Mouse (Mus musculus) neural tube, embryonic 14.5 days (tissue): ENCODE measurements at regions not wholly inside any gene's neighbourhood (a gene's known extent, or its start where the extent isn't known, plus 50 kb on each side); places are given as distances from the start of the nearest gene placed in this dataset.

Experiments
- ATAC-seq: fragments of 200-750 bp; cut with Nextera tagmentation; 2 replicates; pipeline ENCODE4 v1.8.0; 2017; ENCODE audit warnings: low read depth, mild to moderate bottlenecking, moderate TSS enrichment, moderate library complexity
- H3K27ac ChIP-seq: fragments of 300-500 bp; sonication (generic); 2 replicates; pipeline ENCODE4 v1.5.1; 2014; ENCODE audit warnings: low read depth, mild to moderate bottlenecking, control low read depth, low read length, moderate library complexity, mixed read lengths
- H3K27me3 ChIP-seq: fragments of 300-500 bp; sonication (generic); 2 replicates; pipeline ENCODE4 v1.6.1; 2014; ENCODE audit warnings: low read length; ENCODE audit not compliant: control insufficient read depth, insufficient read depth
- H3K36me3 ChIP-seq: fragments of 300-500 bp; sonication (generic); 2 replicates; pipeline ENCODE4 v1.6.1; 2014; ENCODE audit warnings: low read length, mixed read lengths; ENCODE audit not compliant: control insufficient read depth, insufficient read depth
- H3K4me1 ChIP-seq: fragments of 300-500 bp; sonication (generic); 2 replicates; pipeline ENCODE4 v1.6.1; 2014; ENCODE audit warnings: low read length; ENCODE audit not compliant: control insufficient read depth, insufficient read depth
- H3K4me2 ChIP-seq: fragments of 300-500 bp; sonication (generic); 2 replicates; pipeline ENCODE4 v1.6.1; 2014; ENCODE audit warnings: mild to moderate bottlenecking, low read depth, low read length, control low read depth
- H3K4me3 ChIP-seq: fragments of 300-500 bp; sonication (generic); 2 replicates; pipeline ENCODE4 v1.5.1; 2014; ENCODE audit warnings: low read depth, low read length, control low read depth, mixed read lengths
- H3K9ac ChIP-seq: fragments of 300-500 bp; sonication (generic); replicated peaks from 2 replicates; pipeline ENCODE4 v1.6.1; 2014; ENCODE audit warnings: low read depth, mild to moderate bottlenecking, control low read depth, low read length, mixed read lengths
- H3K9me3 ChIP-seq: fragments of 300-500 bp; sonication (generic); 2 replicates; pipeline ENCODE4 v1.6.1; 2016; ENCODE audit warnings: low read length; ENCODE audit not compliant: control insufficient read depth
- WGBS: fragments of 180-500 bp; shearing (Covaris S2); extraction: QIAGEN DNeasy Blood & Tissue Kit; methylation state at CpG from one replicate; pipeline ENCODE4 v1.1.7; 2014; 5-methylcytosine and 5-hydroxymethylcytosine counted together

DNA sequence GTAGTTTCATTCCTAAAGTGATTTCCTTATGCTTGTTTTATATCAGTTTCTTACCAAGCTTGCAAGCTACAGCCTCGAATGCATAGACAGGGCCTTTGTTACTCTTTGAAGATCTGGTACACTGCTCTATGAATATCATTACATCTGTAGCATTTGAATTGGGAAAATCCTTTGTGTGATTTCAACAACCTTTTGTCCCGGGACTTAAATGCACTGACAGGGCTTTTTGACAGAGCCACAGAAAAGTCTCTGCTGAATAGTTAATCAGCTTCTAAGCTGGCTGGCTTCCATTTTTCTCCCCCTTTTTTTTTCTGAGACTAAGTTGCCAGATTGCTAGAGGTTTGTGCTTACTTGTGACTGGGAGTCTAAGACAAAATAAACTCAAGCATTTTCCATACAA, 80.2 kb downstream of the Ednrb start:
- Histone ChIP-seq H3K27me3 (no peaks in the 10 kb centered on the region), H3K4me3 (no peak overlapping the region), H3K9ac (no peak overlapping the region), H3K9me3 (no peaks in the 10 kb centered on the region), H3K36me3 (no peaks in the 10 kb centered on the region), H3K4me2 (no peak overlapping the region), H3K27ac (0 out of 2 replicates have a peak overlapping the region, but pooled peaks have one; percentile 13), H3K4me1 (no peaks in the 10 kb centered on the region)
- WGBS = 20% methylated on average over 2 of the region's 2 CpGs
- ATAC-seq = 0 out of 2 replicates have a peak, but pooled peaks have one; percentile 38

DNA sequence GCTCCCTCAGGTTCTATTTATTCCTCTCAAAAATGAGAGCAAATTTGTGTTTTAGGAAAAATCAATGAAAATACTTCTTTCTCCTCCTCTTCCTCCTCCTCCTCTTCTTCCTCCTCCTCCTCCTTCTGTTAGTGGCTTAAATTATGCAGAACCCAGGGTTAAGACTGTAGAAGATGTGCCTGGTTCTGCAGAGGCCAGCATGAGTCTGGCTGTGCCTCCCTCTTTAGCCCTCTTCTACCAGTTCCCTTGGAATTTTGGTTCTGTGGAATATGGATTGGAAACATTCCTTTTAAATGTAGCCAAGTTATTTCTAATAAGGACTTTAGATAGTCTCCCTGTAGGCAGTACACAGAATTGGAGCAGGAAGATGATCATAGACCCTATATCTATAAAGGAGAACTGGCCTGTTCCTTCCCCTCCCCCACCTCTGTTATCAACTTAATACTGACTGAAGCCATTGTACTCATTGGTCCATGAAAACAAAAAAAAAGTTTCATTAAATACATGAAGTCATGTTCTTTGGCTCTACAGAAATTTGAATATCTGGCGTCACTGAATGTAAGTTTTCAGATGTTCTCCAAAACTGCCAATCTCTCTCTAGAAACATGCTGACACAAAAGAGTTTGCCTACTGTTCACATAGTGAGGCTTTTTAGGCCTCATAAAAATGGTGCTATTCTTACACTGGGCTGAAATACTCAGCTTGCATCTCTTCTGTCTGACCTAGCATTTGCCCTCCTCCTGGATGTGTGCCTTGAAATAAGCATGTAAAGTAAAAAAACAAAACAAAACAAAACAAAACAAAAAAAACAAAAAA, 80.8 kb downstream of the Ednrb start:
- Histone ChIP-seq H3K4me1 (no peaks in the 10 kb centered on the region), H3K4me2 (no peak overlapping the region), H3K27ac (0 out of 2 replicates have a peak overlapping the region, but pooled peaks have one; percentile 13), H3K36me3 (no peaks in the 10 kb centered on the region), H3K9me3 (no peaks in the 10 kb centered on the region), H3K27me3 (no peaks in the 10 kb centered on the region), H3K4me3 (no peak overlapping the region), H3K9ac (no peak overlapping the region)
- peak; percentile 70; the same call in 1 of the 2 replicates for ATAC-seq
- 47% methylated on average over 1 of the region's 1 CpGs for WGBS

- no peak overlapping the region for H3K4me3 ChIP-seq
- H3K27me3 ChIP-seq = no peaks in the 10 kb centered on the region
- H3K9ac ChIP-seq = no peak overlapping the region
- H3K4me2 ChIP-seq = no peak overlapping the region
- no peaks in the 10 kb centered on the region for H3K9me3 ChIP-seq
- H3K4me1 ChIP-seq = no peaks in the 10 kb centered on the region
- no peak for ATAC-seq
- 90% methylated on average over 6 of the region's 6 CpGs for WGBS
- no peak overlapping the region for H3K27ac ChIP-seq
- H3K36me3 ChIP-seq = no peaks in the 10 kb centered on the region
Measured at GRCm38 (mm10) chr14:103759443-103759842, 84.8 kb downstream of the Ednrb start.
